Mouse (Mus musculus) CH12.LX (cell line): ENCODE results near the gene Cryzl2. TPM values are rescaled to one million over a fixed set of nuclear protein-coding genes. Genes with fewer than 3 reads are reported as not detected.
A peak's percentile ranks its signal among the peaks of the same experiment; 100 is the strongest.

Experiments
- DNase-seq: peaks from one replicate; pipeline ENCODE4 v3.0.0-alpha.2; 2013; ENCODE audit errors: extremely low read depth
- H3K27ac ChIP-seq: 2 replicates; pipeline ENCODE4 v1.5.1; 2012; ENCODE audit warnings: low read depth, mild to moderate bottlenecking, control low read depth, moderate library complexity; ENCODE audit not compliant: insufficient read depth
- H3K27me3 ChIP-seq: replicated peaks from 2 replicates; pipeline ENCODE3; 2012; ENCODE audit warnings: inconsistent platforms
- H3K36me3 ChIP-seq, 2 experiments: replicated peaks in 1 of 2; 2 replicates each; pipeline versions ENCODE3 to v1.6.1; 2012; ENCODE audit warnings: inconsistent platforms in 1 of 2, low read length in 1 of 2, mild to moderate bottlenecking in 1 of 2, mixed read lengths in 1 of 2, moderate library complexity in 1 of 2; ENCODE audit not compliant: control insufficient read depth in 1 of 2, insufficient read depth in 1 of 2
- H3K4me1 ChIP-seq, 2 experiments: 2 replicates each; pipeline ENCODE4 v1.6.1; 2012; ENCODE audit warnings: inconsistent platforms in 1 of 2, moderate library complexity in 1 of 2; ENCODE audit not compliant: insufficient read depth in 2 of 2, control insufficient read depth in 1 of 2
- H3K4me2 ChIP-seq: 2 replicates; pipeline ENCODE4 v1.6.1; 2012; ENCODE audit warnings: low read depth, mild to moderate bottlenecking, control low read depth; ENCODE audit not compliant: poor library complexity, insufficient read depth, severe bottlenecking
- H3K4me3 ChIP-seq, 3 experiments: fragments of 150-350 bp in 1 of 3; sonication (generic) in 1 of 3; replicated peaks in 1 of 3; 2 replicates each; pipeline versions ENCODE3 to v1.5.1; 2011 to 2012; ENCODE audit warnings: low read depth in 2 of 3, low read length in 2 of 3, mild to moderate bottlenecking in 2 of 3, moderate library complexity in 2 of 3, control low read depth in 1 of 3, improper control_type of control experiment in 1 of 3, inconsistent platforms in 1 of 3, mixed read lengths in 1 of 3; ENCODE audit not compliant: poor library complexity in 1 of 3
- H3K79me2 ChIP-seq: replicated peaks from 2 replicates; pipeline ENCODE4 v1.6.1; 2012; ENCODE audit warnings: mild to moderate bottlenecking, moderate library complexity; ENCODE audit not compliant: control insufficient read depth, poor library complexity, insufficient read depth, severe bottlenecking; ENCODE audit errors: extremely low read depth
- H3K9ac ChIP-seq: 2 replicates; pipeline ENCODE4 v1.6.1; 2012; ENCODE audit warnings: low read depth, mild to moderate bottlenecking, control low read depth, moderate library complexity; ENCODE audit not compliant: insufficient read depth
- H3K9me3 ChIP-seq: replicated peaks from 2 replicates; pipeline ENCODE3; 2012; ENCODE audit warnings: low read length, inconsistent platforms, mixed read lengths
- BHLHE40 ChIP-seq: IDR thresholded peaks from 2 replicates; pipeline ENCODE4 v1.6.1; 2011; ENCODE audit warnings: mild to moderate bottlenecking, low read depth, low read length, improper control_type of control experiment
- CHD1 ChIP-seq: IDR thresholded peaks from 2 replicates; pipeline ENCODE4 v1.6.1; 2012; ENCODE audit warnings: low read depth, low read length, improper control_type of control experiment, inconsistent platforms
- CHD2 ChIP-seq: IDR thresholded peaks from 2 replicates; pipeline ENCODE4 v1.6.1; 2011; ENCODE audit warnings: low read length, improper control_type of control experiment
- CTCF ChIP-seq, 2 experiments: IDR thresholded peaks in 1 of 2; conservative IDR thresholded peaks in 1 of 2; 2 replicates each; pipeline ENCODE4 v1.5.1; 2011 to 2012; ENCODE audit warnings: low read depth in 2 of 2, low read length in 2 of 2, improper control_type of control experiment in 1 of 2, inconsistent platforms in 1 of 2, mild to moderate bottlenecking in 1 of 2, moderate library complexity in 1 of 2
- E2F4 ChIP-seq: IDR thresholded peaks from 2 replicates; pipeline ENCODE4 v1.6.1; 2011; ENCODE audit warnings: low read depth, low read length, improper control_type of control experiment; ENCODE audit not compliant: insufficient replicate concordance
- ELF1 ChIP-seq: IDR thresholded peaks from 2 replicates; pipeline ENCODE4 v1.6.1; 2014; ENCODE audit warnings: low read depth, mild to moderate bottlenecking, inconsistent platforms, low read length, improper control_type of control experiment
- EP300 ChIP-seq: IDR thresholded peaks from 2 replicates; pipeline ENCODE4 v1.6.1; 2011; ENCODE audit warnings: low read length, improper control_type of control experiment
- ETS1 ChIP-seq: conservative IDR thresholded peaks from 2 replicates; pipeline ENCODE4 v1.6.1; 2012; ENCODE audit warnings: low read depth, mild to moderate bottlenecking, inconsistent platforms, low read length, improper control_type of control experiment, moderate library complexity
- GABPA ChIP-seq: IDR thresholded peaks from 2 replicates; pipeline ENCODE4 v1.6.1; 2012; ENCODE audit warnings: low read depth, low read length, improper control_type of control experiment, inconsistent platforms; ENCODE audit not compliant: insufficient replicate concordance
- HCFC1 ChIP-seq: IDR thresholded peaks from 2 replicates; pipeline ENCODE4 v1.6.1; 2012; ENCODE audit warnings: low read depth, mild to moderate bottlenecking, inconsistent platforms, low read length, improper control_type of control experiment
- IRF4 ChIP-seq: IDR thresholded peaks from 2 replicates; pipeline ENCODE4 v1.6.1; 2014; ENCODE audit warnings: low read depth, mild to moderate bottlenecking, inconsistent platforms, low read length, improper control_type of control experiment
- JUN ChIP-seq: IDR thresholded peaks from 2 replicates; pipeline ENCODE4 v1.6.1; 2011; ENCODE audit warnings: low read depth, mild to moderate bottlenecking, low read length, improper control_type of control experiment, moderate library complexity; ENCODE audit not compliant: insufficient read depth
- JUND ChIP-seq: conservative IDR thresholded peaks from 2 replicates; pipeline ENCODE4 v1.6.1; 2011; ENCODE audit warnings: low read depth, low read length, improper control_type of control experiment
- KAT2A ChIP-seq: IDR thresholded peaks from 2 replicates; pipeline ENCODE4 v1.6.1; 2012; ENCODE audit warnings: low read length, improper control_type of control experiment, inconsistent platforms; ENCODE audit not compliant: insufficient replicate concordance
- MAFK ChIP-seq: IDR thresholded peaks from 2 replicates; pipeline ENCODE4 v1.6.1; 2011; ENCODE audit warnings: low read length, improper control_type of control experiment; ENCODE audit not compliant: insufficient replicate concordance
- MAX ChIP-seq: IDR thresholded peaks from 2 replicates; pipeline ENCODE4 v1.6.1; 2011; ENCODE audit warnings: low read length, improper control_type of control experiment
- MAZ ChIP-seq: IDR thresholded peaks from 2 replicates; pipeline ENCODE4 v1.6.1; 2012; ENCODE audit warnings: low read depth, mild to moderate bottlenecking, inconsistent platforms, low read length, improper control_type of control experiment, moderate library complexity
- MEF2A ChIP-seq: IDR thresholded peaks from 2 replicates; pipeline ENCODE4 v1.6.1; 2014; ENCODE audit warnings: low read depth, mild to moderate bottlenecking, inconsistent platforms, low read length, improper control_type of control experiment, borderline replicate concordance
- MXI1 ChIP-seq: IDR thresholded peaks from 2 replicates; pipeline ENCODE4 v1.6.1; 2011; ENCODE audit warnings: mild to moderate bottlenecking, low read depth, low read length, improper control_type of control experiment
- MYC ChIP-seq: IDR thresholded peaks from 2 replicates; pipeline ENCODE4 v1.6.1; 2011; ENCODE audit warnings: low read depth, mild to moderate bottlenecking, improper control_type of control experiment, low read length
- NELFE ChIP-seq: IDR thresholded peaks from 2 replicates; pipeline ENCODE4 v1.6.1; 2011; ENCODE audit warnings: low read depth, low read length, improper control_type of control experiment
- NRF1 ChIP-seq: IDR thresholded peaks from 2 replicates; pipeline ENCODE4 v1.6.1; 2014; ENCODE audit warnings: low read depth, mild to moderate bottlenecking, inconsistent platforms, low read length, improper control_type of control experiment, moderate library complexity
- PAX5 ChIP-seq: IDR thresholded peaks from 2 replicates; pipeline ENCODE4 v1.6.1; 2012; ENCODE audit warnings: low read length, inconsistent platforms, mixed read lengths
- POLR2A ChIP-seq: IDR thresholded peaks from 2 replicates; pipeline ENCODE4 v1.6.1; 2011; ENCODE audit warnings: low read depth, mild to moderate bottlenecking, improper control_type of control experiment, low read length
- POLR2AphosphoS2 ChIP-seq: IDR thresholded peaks from 2 replicates; pipeline ENCODE4 v1.6.1; 2011; ENCODE audit warnings: low read depth, low read length, improper control_type of control experiment
- RAD21 ChIP-seq: IDR thresholded peaks from 2 replicates; pipeline ENCODE4 v1.6.1; 2011; ENCODE audit warnings: low read depth, mild to moderate bottlenecking, low read length, improper control_type of control experiment, moderate library complexity
- RCOR1 ChIP-seq: conservative IDR thresholded peaks from 2 replicates; pipeline ENCODE4 v1.6.1; 2012; ENCODE audit warnings: low read depth, mild to moderate bottlenecking, inconsistent platforms, low read length, improper control_type of control experiment
- SIN3A ChIP-seq: IDR thresholded peaks from 2 replicates; pipeline ENCODE4 v1.6.1; 2012; ENCODE audit warnings: low read length, improper control_type of control experiment, inconsistent platforms
- SMC3 ChIP-seq: IDR thresholded peaks from 2 replicates; pipeline ENCODE4 v1.6.1; 2011; ENCODE audit warnings: low read depth, low read length, improper control_type of control experiment
- TBP ChIP-seq: conservative IDR thresholded peaks from 2 replicates; pipeline ENCODE4 v1.6.1; 2011; ENCODE audit warnings: low read depth, low read length, improper control_type of control experiment
- TCF12 ChIP-seq: IDR thresholded peaks from 2 replicates; pipeline ENCODE4 v1.6.1; 2014; ENCODE audit warnings: low read depth, mild to moderate bottlenecking, inconsistent platforms, low read length, improper control_type of control experiment
- UBTF ChIP-seq: IDR thresholded peaks from 2 replicates; pipeline ENCODE4 v1.6.1; 2012; ENCODE audit warnings: low read depth, mild to moderate bottlenecking, inconsistent platforms, low read length, improper control_type of control experiment, moderate library complexity
- USF1 ChIP-seq: IDR thresholded peaks from 2 replicates; pipeline ENCODE4 v1.6.1; 2014; ENCODE audit warnings: low read depth, mild to moderate bottlenecking, inconsistent platforms, low read length, improper control_type of control experiment
- USF2 ChIP-seq: conservative IDR thresholded peaks from 2 replicates; pipeline ENCODE4 v1.6.1; 2011; ENCODE audit warnings: low read depth, low read length, improper control_type of control experiment
- ZC3H11A ChIP-seq: IDR thresholded peaks from 2 replicates; pipeline ENCODE4 v1.6.1; 2012; ENCODE audit warnings: low read depth, mild to moderate bottlenecking, inconsistent platforms, low read length, improper control_type of control experiment
- ZKSCAN1 ChIP-seq: IDR thresholded peaks from 2 replicates; pipeline ENCODE4 v1.6.1; 2012; ENCODE audit warnings: low read depth, inconsistent platforms, low read length, improper control_type of control experiment, borderline replicate concordance
- ZMIZ1 ChIP-seq: IDR thresholded peaks from 2 replicates; pipeline ENCODE4 v1.6.1; 2012; ENCODE audit warnings: low read depth, mild to moderate bottlenecking, inconsistent platforms, low read length, improper control_type of control experiment
- ZNF384 ChIP-seq: IDR thresholded peaks from 2 replicates; pipeline ENCODE4 v1.6.1; 2012; ENCODE audit warnings: low read depth, low read length, improper control_type of control experiment, inconsistent platforms
- dilution Hi-C: fragments of 300-500 bp; cut with MboI; formaldehyde crosslinking; loops from 2 replicates; pipeline ENCODE4 v1.14.3; 2020; ENCODE audit warnings: low sequenced_read_pairs; ENCODE audit not compliant: extremely low pct_unique_long_range_greater_than_20kb, extremely low pct_ligation_motif_present
- in situ Hi-C: fragments of 300-500 bp; cut with MboI; formaldehyde crosslinking; loops from 3 replicates; pipeline ENCODE4 v1.14.3; 2019; ENCODE audit warnings: low sequenced_read_pairs, low pct_ligation_motif_present, low pct_unique_long_range_greater_than_20kb, mixed read lengths
- polyA plus RNA-seq: library from polyadenylated mRNA; unstranded; fragments of >175 nt; gene quantifications from 2 replicates; pipeline ENCODE4 v1.2.1, GENCODE M21; 2012; ENCODE audit warnings: low read depth; ENCODE audit not compliant: insufficient read length
- total RNA-seq, 2 experiments: library from RNA; depleted of rRNA; stranded (reverse); fragments of 300-350 nt in 1 of 2; fragments of >200 nt in 1 of 2; gene quantifications; 2 replicates each; pipeline ENCODE4 v1.2.3; 2012 to 2014

Cryzl2 gene
- total and polyA plus RNA-seq, 3 experiments = 22.5 to 41.0 (median 25.0) TPM

DNA sequence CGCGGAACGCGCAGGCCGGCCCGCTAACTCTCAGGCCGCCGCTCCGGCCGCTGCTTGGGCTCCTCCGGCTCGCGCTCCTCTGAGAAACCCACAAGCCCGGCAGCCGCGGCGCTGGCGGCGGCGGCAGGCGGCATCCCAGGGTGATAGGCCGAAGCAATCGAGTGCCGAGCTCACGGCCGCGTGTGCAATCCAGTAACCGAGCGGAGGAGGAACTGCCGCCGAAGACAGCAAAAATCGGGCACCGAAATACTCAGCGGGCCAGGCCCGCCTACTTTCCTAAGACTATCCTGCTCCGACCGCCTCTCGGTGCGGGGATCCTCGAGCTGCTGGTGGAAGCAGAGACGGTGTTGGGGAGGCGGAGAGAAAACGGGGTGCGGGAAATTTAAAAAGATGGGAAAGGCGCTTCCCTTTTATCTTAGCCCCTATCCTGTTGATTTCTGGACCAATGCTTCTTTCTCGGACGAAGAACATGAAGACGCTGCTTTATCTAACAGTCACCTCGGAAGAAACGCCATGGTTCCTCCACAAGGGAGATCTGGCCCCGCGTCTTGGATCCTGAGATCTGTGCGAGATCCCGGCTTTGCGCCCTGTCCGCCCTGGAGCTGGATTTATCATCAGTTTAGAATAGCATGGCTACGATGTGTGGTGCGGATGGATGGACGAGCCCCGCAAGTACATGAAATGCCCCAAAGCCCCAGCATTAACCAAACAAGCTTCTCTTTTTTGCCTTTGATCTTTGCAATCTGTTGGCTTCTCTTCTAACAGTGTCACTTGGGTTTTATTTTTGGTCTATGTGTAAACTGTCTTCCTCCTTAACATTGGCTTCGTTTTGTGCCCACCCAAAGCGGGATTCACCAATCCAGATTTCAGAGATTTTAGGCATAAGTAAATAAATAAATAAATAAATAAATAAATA, 45.7 kb upstream of the Cryzl2 start, which contains the start of gene Rasal2:
Gene Rasal2, minus strand, starts transcription at position 142 of the 916 bp plus-strand sequence.
- H3K9me3 ChIP-seq = no peaks in the 10 kb centered on the region
- peak within 1 kb of the TSS; percentile 88 for H3K4me2 ChIP-seq
- no peaks in the 10 kb centered on the region for H3K79me2 ChIP-seq
- H3K27me3 ChIP-seq = peaks cover 10% of the 10 kb centered on the region
- dilution Hi-C loops = no loop called here
- H3K9ac ChIP-seq = peak within 1 kb of the TSS; percentile 52
- peak within 1 kb of the TSS; percentile 72 to 92 (median 76) for H3K4me3 ChIP-seq
- TF ChIP-seq CHD2 = no peak
- TF ChIP-seq TCF12 = peak; percentile 71; the same call in 1 of the 2 replicates
- TF ChIP-seq USF1 = no peak
- TF ChIP-seq UBTF = no peak; the same call in 1 of the 2 replicates
- TF ChIP-seq EP300 = no peak
- peak; percentile 39; the same call in 1 of the 2 replicates for TF ChIP-seq MEF2A
- TF ChIP-seq POLR2AphosphoS2 = no peak
- no peak for TF ChIP-seq JUN
- peak; percentile 48; the same call in 1 of the 2 replicates for TF ChIP-seq ZMIZ1
- TF ChIP-seq BHLHE40 = peak; percentile 55
- no peak for TF ChIP-seq SMC3
- no peak for TF ChIP-seq ZNF384
- TF ChIP-seq USF2 = no peak
- no peak for TF ChIP-seq MAZ
- TF ChIP-seq NRF1 = peak; percentile 47; the same call in 1 of the 2 replicates
- no peak for TF ChIP-seq JUND
- no peak for TF ChIP-seq CHD1
- TF ChIP-seq MXI1 = peak; percentile 97
- no peak for TF ChIP-seq CTCF (conservative IDR thresholded peaks at IDR 0.05 in 1 of 2, IDR thresholded peaks at IDR 0.05 in 1 of 2; ENCODE audit: low read depth in 2 of 2, low read length in 2 of 2)
- TF ChIP-seq MAX = peak; percentile 92
- no peak for TF ChIP-seq ZKSCAN1
- TF ChIP-seq POLR2A = peak; percentile 73
- no peak for TF ChIP-seq PAX5
- TF ChIP-seq SIN3A = peak; percentile 98
- TF ChIP-seq HCFC1 = peak; percentile 82
- no peak for TF ChIP-seq ZC3H11A
- TF ChIP-seq IRF4 = peak; percentile 51; the same call in 1 of the 2 replicates
- no peak for TF ChIP-seq ETS1
- TF ChIP-seq MYC = peak; percentile 89
- TF ChIP-seq KAT2A = no peak
- no peak for TF ChIP-seq MAFK
- TF ChIP-seq RAD21 = no peak
- TF ChIP-seq E2F4 = no peak
- TF ChIP-seq TBP = no peak
- peak; percentile 76; the same call in 1 of the 2 replicates for TF ChIP-seq NELFE
- 0 out of 2 replicates have a peak, but pooled peaks have one; percentile 32 for TF ChIP-seq RCOR1
- TF ChIP-seq GABPA = no peak; the same call in 1 of the 2 replicates
- TF ChIP-seq ELF1 = peak; percentile 83
- TF ChIP-seq, all 38 proteins: peak for 15
- H3K36me3 ChIP-seq = peaks cover 0 to 17% of the 10 kb centered on the region in 2 experiments
- DNase-seq = peak; percentile 96
- peaks cover 0 to 39% of the 10 kb centered on the region in 2 experiments; a peak in 2 of 4 replicates for H3K4me1 ChIP-seq
- in situ Hi-C loops = no loop called here
- H3K27ac ChIP-seq = no peak within 1 kb of the TSS
